Mouse (Mus musculus): Measurements from ENCODE around the gene Obscn.

GRCm38 (mm10) chr11:59044703-59045330 is 91.4 kb downstream of the Obscn start:
- no peak for TF ChIP-seq POLR2A (IDR thresholded peaks at IDR 0.05; ENCODE audit: insufficient read depth, low read depth, low read length)
- TF ChIP-seq CTCF (IDR thresholded peaks at IDR 0.05; ENCODE audit: insufficient read depth, low read depth, low read length), result no peak

All from olfactory bulb, adult 2 months (tissue).